Comparison of ENCODE assay signal across 16 mouse cellular contexts in genomic region chr19:28454331-28454730, GRCm38 (mm10).
DNase-seq lines count a peak whose midpoint lies in the region; ATAC-seq and TF ChIP-seq lines count a peak whose summit lies in the region.
"Had no signal": no experiment of that assay in that cellular context is flagged by ENCODE, and none has a peak within 500 bp of the region (broad histone marks: within the 10 kb centered on the region; RNA-seq: fewer than 3 reads in every experiment).

No protein-coding gene starts in this region.

- H3K9me3 ChIP-seq in forebrain, embryonic 14.5 days (replicated peaks; ENCODE audit: control insufficient read depth, low read length) = no peaks in the 10 kb centered on the region
- H3K9me3 ChIP-seq in forebrain, embryonic 13.5 days (replicated peaks) = no peaks in the 10 kb centered on the region
- no peaks in the 10 kb centered on the region for H3K9me3 ChIP-seq in hindbrain, embryonic 15.5 days
- no peaks in the 10 kb centered on the region for H3K9me3 ChIP-seq in hindbrain, embryonic 16.5 days (ENCODE audit: control insufficient read depth, low read length)
- no peaks in the 10 kb centered on the region for H3K9me3 ChIP-seq in lung, postnatal 0 days (ENCODE audit: low read length)
- H3K9me3 ChIP-seq: heart, embryonic 12.5 days; hindbrain, embryonic 10.5 days had no signal

- peaks cover 9% of the 10 kb centered on the region; the same call in 1 of the 2 replicates for H3K4me1 ChIP-seq in forebrain, embryonic 14.5 days (ENCODE audit: control insufficient read depth, insufficient read depth, low read length)
- H3K4me1 ChIP-seq in forebrain, embryonic 13.5 days = peaks cover 29% of the 10 kb centered on the region
- peaks cover 21% of the 10 kb centered on the region for H3K4me1 ChIP-seq in hindbrain, embryonic 15.5 days (replicated peaks)
- H3K4me1 ChIP-seq in hindbrain, embryonic 16.5 days (ENCODE audit: control insufficient read depth, insufficient read depth, low read depth, low read length) = peaks cover 7% of the 10 kb centered on the region
- 0 out of 2 replicates have a peak, but pooled peaks cover 3% of the 10 kb centered on the region for H3K4me1 ChIP-seq in lung, postnatal 0 days (ENCODE audit: insufficient read depth, low read depth, low read length)

- TF ChIP-seq CTCF in lung, postnatal 0 days (IDR thresholded peaks at IDR 0.05) = no peak

- H3K27me3 ChIP-seq in forebrain, embryonic 14.5 days (replicated peaks; ENCODE audit: control insufficient read depth, insufficient read depth, low read length) = no peaks in the 10 kb centered on the region
- H3K27me3 ChIP-seq in forebrain, embryonic 13.5 days = no peaks in the 10 kb centered on the region
- no peaks in the 10 kb centered on the region for H3K27me3 ChIP-seq in hindbrain, embryonic 15.5 days
- H3K27me3 ChIP-seq in hindbrain, embryonic 16.5 days (replicated peaks; ENCODE audit: control insufficient read depth, insufficient read depth, low read length) = no peaks in the 10 kb centered on the region
- no peaks in the 10 kb centered on the region for H3K27me3 ChIP-seq in lung, postnatal 0 days (replicated peaks; ENCODE audit: insufficient read depth, low read length)
- H3K27me3 ChIP-seq: heart, embryonic 12.5 days had no signal

- no peak overlapping the region for H3K9ac ChIP-seq in forebrain, embryonic 14.5 days (ENCODE audit: low read length)
- no peak overlapping the region for H3K9ac ChIP-seq in forebrain, embryonic 13.5 days
- H3K9ac ChIP-seq in hindbrain, embryonic 15.5 days = no peak overlapping the region
- H3K9ac ChIP-seq in hindbrain, embryonic 16.5 days (ENCODE audit: low read depth, low read length) = no peak overlapping the region
- H3K9ac ChIP-seq in lung, postnatal 0 days (replicated peaks; ENCODE audit: low read depth) = no peak overlapping the region
- H3K9ac ChIP-seq: heart, embryonic 12.5 days had no signal

- no peak for TF ChIP-seq EP300 in lung, postnatal 0 days (IDR thresholded peaks at IDR 0.05)

- H3K79me2 ChIP-seq in macrophage (ENCODE audit: inconsistent target) = no peaks in the 10 kb centered on the region

- no peak for ATAC-seq in forebrain, embryonic 14.5 days
- ATAC-seq in forebrain, embryonic 13.5 days = no peak
- 0 out of 2 replicates have a peak, but pooled peaks have one; percentile 31 for ATAC-seq in hindbrain, embryonic 15.5 days (ENCODE audit: low FRiP score, low read depth)
- no peak for ATAC-seq in hindbrain, embryonic 16.5 days
- ATAC-seq in lung, postnatal 0 days = no peak
- ATAC-seq: inflammation-experienced regulatory T-cells, adult 6 months; intestine, postnatal 0 days had no signal

- H3K36me3 ChIP-seq in forebrain, embryonic 14.5 days (ENCODE audit: control insufficient read depth, insufficient read depth, low read length) = no peaks in the 10 kb centered on the region
- no peaks in the 10 kb centered on the region for H3K36me3 ChIP-seq in forebrain, embryonic 13.5 days (ENCODE audit: poor library complexity, severe bottlenecking)
- H3K36me3 ChIP-seq in hindbrain, embryonic 15.5 days = no peaks in the 10 kb centered on the region
- H3K36me3 ChIP-seq in hindbrain, embryonic 16.5 days (ENCODE audit: control insufficient read depth, insufficient read depth, low read length) = no peaks in the 10 kb centered on the region
- no peaks in the 10 kb centered on the region for H3K36me3 ChIP-seq in lung, postnatal 0 days (ENCODE audit: insufficient read depth, low read length)
- no peaks in the 10 kb centered on the region for H3K36me3 ChIP-seq in macrophage (ENCODE audit: inconsistent target)
- H3K36me3 ChIP-seq: heart, embryonic 12.5 days; hindbrain, embryonic 10.5 days had no signal

- H3K4me2 ChIP-seq in forebrain, embryonic 14.5 days (ENCODE audit: low read length) = no peak overlapping the region
- no peak overlapping the region for H3K4me2 ChIP-seq in forebrain, embryonic 13.5 days
- no peak overlapping the region for H3K4me2 ChIP-seq in hindbrain, embryonic 15.5 days
- no peak overlapping the region for H3K4me2 ChIP-seq in hindbrain, embryonic 16.5 days (ENCODE audit: low read length)
- no peak overlapping the region for H3K4me2 ChIP-seq in lung, postnatal 0 days (replicated peaks; ENCODE audit: low read depth, low read length)
- H3K4me2 ChIP-seq: heart, embryonic 12.5 days had no signal

- DNase-seq in forebrain, embryonic 14.5 days (ENCODE audit: low spot score) = peak; percentile 38
- peak; percentile 21 for DNase-seq in lung, postnatal 0 days (ENCODE audit: low spot score)
- DNase-seq in lung, postnatal 25 days (ENCODE audit: low spot score) = no peak
- no peak for DNase-seq in spleen, postnatal 36 days (ENCODE audit: low spot score in 2 of 2)
- DNase-seq: adrenal gland, postnatal 10 days; cerebellum, adult 2 months; cerebellum, postnatal 10 days; gastrocnemius, postnatal 10 days had no signal

- H3K4me3 ChIP-seq in forebrain, embryonic 14.5 days (ENCODE audit: low read depth, low read length) = no peak overlapping the region
- no peak overlapping the region for H3K4me3 ChIP-seq in forebrain, embryonic 13.5 days
- H3K4me3 ChIP-seq in hindbrain, embryonic 15.5 days = no peak overlapping the region
- no peak overlapping the region for H3K4me3 ChIP-seq in hindbrain, embryonic 16.5 days (ENCODE audit: low read length)
- no peak overlapping the region for H3K4me3 ChIP-seq in lung, postnatal 0 days (ENCODE audit: low read depth, low read length)
- no peak overlapping the region for H3K4me3 ChIP-seq in macrophage (ENCODE audit: inconsistent target)
- H3K4me3 ChIP-seq: heart, embryonic 12.5 days; hindbrain, embryonic 10.5 days had no signal

- WGBS in forebrain, embryonic 14.5 days = 75% methylated on average over 8 of the region's 8 CpGs
- WGBS in forebrain, embryonic 13.5 days = 84% methylated on average over 8 of the region's 8 CpGs
- WGBS in hindbrain, embryonic 15.5 days = 74% methylated on average over 8 of the region's 8 CpGs
- WGBS in hindbrain, embryonic 16.5 days = 66% methylated on average over 8 of the region's 8 CpGs
- WGBS in lung, postnatal 0 days = 47% methylated on average over 8 of the region's 8 CpGs
- WGBS in macrophage (ENCODE audit: missing documents) = 95% methylated on average over 8 of the region's 8 CpGs

- no peak overlapping the region for H3K27ac ChIP-seq in forebrain, embryonic 14.5 days (ENCODE audit: low read depth, low read length)
- H3K27ac ChIP-seq in forebrain, embryonic 13.5 days = no peak overlapping the region
- H3K27ac ChIP-seq in hindbrain, embryonic 15.5 days (replicated peaks) = 0 out of 2 replicates have a peak overlapping the region, but pooled peaks have one; percentile 12
- H3K27ac ChIP-seq in hindbrain, embryonic 16.5 days (ENCODE audit: low read depth, low read length) = no peak overlapping the region
- no peak overlapping the region for H3K27ac ChIP-seq in lung, postnatal 0 days (ENCODE audit: low read length)
- H3K27ac ChIP-seq in macrophage = 0 out of 2 replicates have a peak overlapping the region, but pooled peaks have one; percentile 10
- H3K27ac ChIP-seq: hindbrain, embryonic 10.5 days had no signal

Comparison
In these comparisons a context has a peak if more than half of its experiments do, and no peak if none do; other contexts are left out.
1. DNase-seq: peak in forebrain, embryonic 14.5 days (single experiment) and lung, postnatal 0 days (single experiment); none in lung, postnatal 25 days (single experiment) and spleen, postnatal 36 days (0 of 2).
2. H3K27ac ChIP-seq: peak in hindbrain, embryonic 15.5 days (single experiment) and macrophage (single experiment); none in forebrain, embryonic 14.5 days (single experiment), forebrain, embryonic 13.5 days (single experiment), hindbrain, embryonic 16.5 days (single experiment) and lung, postnatal 0 days (single experiment).